Mouse (Mus musculus): ENCODE data around the gene Prss36.
A peak's percentile ranks its signal among the peaks of the same experiment; 100 is the strongest.

The Prss36 gene

GRCm38 (mm10) chr7:127935028-127935722 is 11.3 kb downstream of the Prss36 start:
- DNase-seq (ENCODE audit: low spot score): peak; percentile 95

DNA sequence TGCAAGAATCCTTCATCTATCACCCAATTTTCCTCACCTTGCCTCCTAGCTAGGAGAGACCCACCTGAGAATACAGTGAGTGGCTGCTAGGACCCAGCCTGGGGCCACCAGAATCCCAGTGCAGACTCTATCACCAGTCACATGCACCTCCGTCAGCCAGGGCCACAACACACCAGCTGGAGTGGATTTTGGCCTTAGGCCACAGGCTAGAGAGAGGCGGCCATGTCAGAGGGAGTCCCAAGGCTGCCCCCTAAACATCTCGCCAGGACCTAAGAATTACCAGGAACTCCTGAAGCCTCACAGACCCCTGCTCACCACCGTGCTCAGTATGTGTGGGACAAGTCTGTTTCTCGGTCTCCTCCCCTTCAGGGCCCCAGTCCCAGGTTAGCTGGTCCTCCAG is 12.4 kb downstream of the Prss36 start:
- DNase-seq (ENCODE audit: low spot score): no peak

DNA sequence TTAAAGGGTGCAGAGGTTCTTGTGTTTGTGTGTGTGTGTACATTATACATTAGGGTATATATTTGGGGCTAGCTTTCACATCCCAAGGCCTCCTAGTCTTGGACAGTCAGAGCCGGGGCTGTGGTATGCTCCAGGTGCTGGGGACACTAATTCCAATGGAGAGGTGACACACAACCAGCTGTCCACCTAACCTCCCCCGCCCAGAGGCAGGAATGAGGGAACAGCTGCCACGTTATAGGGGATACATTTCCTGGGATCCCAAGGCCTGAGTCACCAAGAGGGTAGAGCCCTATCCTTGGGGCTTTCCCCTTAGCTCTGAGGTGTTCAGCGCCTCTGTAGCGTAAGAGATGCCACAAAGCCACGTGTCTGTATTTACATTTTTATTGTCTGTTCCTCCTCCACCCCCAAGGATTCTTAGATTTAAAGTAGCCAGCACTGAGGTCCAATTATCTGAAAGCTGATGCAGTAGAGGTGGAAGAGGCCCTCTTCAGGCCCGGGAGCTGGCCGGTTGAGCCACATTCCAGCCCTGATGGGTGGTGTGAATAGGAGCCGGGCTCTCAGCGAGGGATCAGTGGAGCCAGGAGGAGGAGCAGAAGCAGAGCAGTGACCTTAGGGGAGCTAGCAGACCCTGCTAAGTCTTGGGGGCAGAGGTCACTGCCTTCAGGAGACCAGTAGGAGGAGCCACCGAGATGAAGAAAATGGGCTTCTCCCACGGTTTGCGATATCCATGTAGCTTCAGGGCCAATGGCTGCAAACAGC is 14.1 kb downstream of the Prss36 start:
- no peak for DNase-seq (ENCODE audit: low spot score)

GRCm38 (mm10) chr7:127931351-127932135 is 15.0 kb downstream of the Prss36 start:
- DNase-seq (ENCODE audit: low spot score): no peak

DNA sequence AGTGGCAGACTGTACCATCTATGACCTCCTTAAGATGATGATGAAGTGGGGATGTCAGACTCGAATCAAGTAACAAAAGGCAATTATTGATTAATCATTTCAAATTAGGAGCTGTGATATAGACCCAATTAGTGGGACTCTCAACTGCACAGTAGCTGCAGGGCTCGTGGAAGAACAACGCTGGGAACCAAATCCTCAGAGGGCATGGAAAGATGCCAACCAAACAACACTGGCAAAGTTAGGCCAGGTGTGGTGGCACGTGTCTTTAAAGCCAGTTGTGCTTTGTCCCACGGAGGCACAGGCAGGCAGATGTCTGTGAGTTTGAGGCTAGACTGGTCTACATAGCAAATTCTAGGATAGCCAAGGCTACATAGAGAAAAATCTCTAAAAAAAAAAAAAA is 15.9 kb downstream of the Prss36 start:
- DNase-seq (ENCODE audit: low spot score): no peak

DNA sequence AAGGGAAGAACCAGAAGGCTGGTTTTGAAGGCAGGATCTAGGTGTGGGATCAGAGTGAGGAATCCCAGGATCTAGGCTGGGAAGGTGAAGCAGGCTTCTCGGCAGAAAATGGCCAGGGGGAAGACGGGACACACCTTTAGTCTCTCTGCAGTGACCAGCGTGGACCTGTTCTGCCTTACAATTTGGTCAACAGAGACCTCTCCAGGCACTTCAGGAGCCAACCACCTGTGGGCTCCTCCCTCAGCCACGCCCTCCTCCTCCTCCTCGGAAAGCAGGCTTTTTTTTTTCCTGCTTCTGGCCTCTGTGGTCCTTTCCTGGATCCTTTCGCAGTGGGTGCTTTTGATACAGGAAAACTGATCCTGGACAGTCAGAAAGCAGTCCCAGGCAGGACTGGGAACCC is 16.6 kb downstream of the Prss36 start, which contains the start of gene Prss8:
Gene Prss8, minus strand, starts transcription at position 182 of the 400 bp plus-strand sequence.
- no peak for DNase-seq (ENCODE audit: low spot score)

GRCm38 (mm10) chr7:127928596-127928995 is 17.9 kb downstream of the Prss36 start:
- no peak for DNase-seq (ENCODE audit: low spot score)

- DNase-seq (ENCODE audit: low spot score): no peak
These were observed 18.8 kb downstream of the Prss36 start for GRCm38 (mm10) chr7:127927726-127928125.

- no peak for DNase-seq (ENCODE audit: low spot score)
These were observed 19.7 kb downstream of the Prss36 start for GRCm38 (mm10) chr7:127926846-127927245.

DNA sequence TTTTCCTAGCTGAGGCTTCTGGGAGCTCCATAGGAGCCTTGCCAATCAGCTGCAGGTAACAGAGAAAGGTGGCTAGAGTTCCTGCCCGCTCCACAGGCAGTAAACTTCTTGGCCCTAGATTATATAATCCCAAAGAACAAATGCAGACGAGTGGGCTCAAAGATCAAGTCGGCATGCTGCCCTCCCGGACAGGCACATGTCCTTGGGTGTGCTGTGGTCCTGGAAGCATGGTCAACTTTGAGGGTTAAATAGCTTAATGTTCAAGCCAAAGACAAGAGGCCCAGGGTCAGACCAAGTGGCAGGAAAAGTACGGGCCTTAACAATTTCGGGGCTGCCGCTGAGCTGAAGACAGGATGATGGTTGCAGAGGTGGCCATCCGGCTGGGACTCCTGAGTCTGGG is 20.5 kb downstream of the Prss36 start:
- no peak for DNase-seq (ENCODE audit: low spot score)

GRCm38 (mm10) chr7:127925252-127925651 is 21.3 kb downstream of the Prss36 start:
- no peak for DNase-seq (ENCODE audit: low spot score)

GRCm38 (mm10) chr7:127923714-127924113 is 22.8 kb downstream of the Prss36 start:
- DNase-seq (ENCODE audit: low spot score): no peak

- DNase-seq (ENCODE audit: low spot score): no peak
These were observed 23.9 kb downstream of the Prss36 start for GRCm38 (mm10) chr7:127922451-127923275.

DNA sequence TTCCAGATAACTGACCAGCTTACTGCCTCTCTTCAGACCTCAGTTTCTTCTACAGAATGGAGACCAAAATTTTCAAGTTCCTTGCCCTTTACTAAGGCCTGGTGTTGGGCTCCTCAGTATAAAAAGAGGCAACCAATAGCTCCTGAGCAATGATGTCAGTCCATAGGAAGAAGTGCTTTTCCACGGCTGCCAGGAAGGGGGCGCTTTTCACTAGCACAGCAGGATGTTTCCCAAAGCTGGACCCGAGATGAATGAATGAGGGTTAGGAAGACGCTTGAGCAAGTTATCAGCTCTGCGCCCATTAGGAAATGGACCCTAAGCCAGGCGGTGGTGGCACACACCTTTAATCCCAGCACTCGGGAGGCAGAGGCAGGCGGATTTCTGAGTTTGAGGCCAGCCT is 25.0 kb downstream of the Prss36 start:
- no peak for DNase-seq (ENCODE audit: low spot score)

GRCm38 (mm10) chr7:127919290-127919689 is 27.2 kb downstream of the Prss36 start:
- DNase-seq (ENCODE audit: low spot score): no peak

- no peak for DNase-seq (ENCODE audit: low spot score)
These were observed 28.3 kb downstream of the Prss36 start for GRCm38 (mm10) chr7:127918203-127918602.

- no peak for DNase-seq (ENCODE audit: low spot score)
These were observed 31.2 kb downstream of the Prss36 start for GRCm38 (mm10) chr7:127915293-127915692.

- no peak for DNase-seq (ENCODE audit: low spot score)
These were observed 33.6 kb downstream of the Prss36 start for GRCm38 (mm10) chr7:127912938-127913337.

GRCm38 (mm10) chr7:127912190-127912871 is 34.2 kb downstream of the Prss36 start, which contains the start of gene Kat8:
Gene Kat8, plus strand, starts transcription at chr7:127912516.
- peak; percentile 83 for DNase-seq (ENCODE audit: low spot score)

GRCm38 (mm10) chr7:127908656-127909055 is 37.9 kb downstream of the Prss36 start:
- DNase-seq (ENCODE audit: low spot score): no peak

DNA sequence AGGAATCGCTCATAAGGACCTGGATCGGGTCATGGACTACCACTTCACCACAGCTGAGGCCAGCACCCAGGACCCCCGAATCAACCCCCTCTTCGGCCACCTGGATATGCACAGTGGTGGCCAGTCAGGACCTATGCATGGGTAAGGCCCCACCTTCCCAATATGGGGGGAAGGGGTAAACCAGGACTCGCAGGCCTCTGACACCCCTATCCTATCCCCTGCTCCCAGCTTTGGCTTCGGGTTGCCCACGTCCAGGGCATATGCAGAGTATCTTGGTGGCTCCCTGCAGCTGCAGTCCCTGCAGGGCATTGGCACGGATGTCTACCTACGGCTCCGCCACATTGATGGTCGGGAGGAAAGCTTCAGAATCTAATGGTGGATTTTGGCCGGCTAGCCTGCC is 38.6 kb downstream of the Prss36 start:
- no peak for DNase-seq (ENCODE audit: low spot score)
